Mouse (Mus musculus): ENCODE measurements around the gene Asap2. TPM values are rescaled to one million over a fixed set of nuclear protein-coding genes. Genes with fewer than 3 reads are reported as not detected.

Gene Asap2
- total and polyA plus RNA-seq, 3 experiments = 0.46 to 1.9 TPM; not detected in 1

GRCm38 (mm10) chr12:21186145-21186544 lies 195.9 kb downstream of the Asap2 start:
- no peaks in the 10 kb centered on the region for H3K36me3 ChIP-seq (ENCODE audit: control insufficient read depth in 1 of 2, insufficient read depth in 2 of 2, low read length in 2 of 2)
- H3K4me1 ChIP-seq (ENCODE audit: control insufficient read depth in 1 of 2, insufficient read depth in 2 of 2, low read length in 2 of 2) = no peaks in the 10 kb centered on the region
- no peaks in the 10 kb centered on the region for H3K79me2 ChIP-seq (ENCODE audit: control insufficient read depth, insufficient read depth, low read length, poor library complexity)
- TF ChIP-seq E2F4 (IDR thresholded peaks at IDR 0.05; ENCODE audit: borderline replicate concordance, low read depth, low read length) (no peak), GABPA (IDR thresholded peaks at IDR 0.05; ENCODE audit: low read depth, low read length) (no peak), ZKSCAN1 (IDR thresholded peaks at IDR 0.05; ENCODE audit: low read depth, low read length) (no peak), TBP (IDR thresholded peaks at IDR 0.05; ENCODE audit: low read depth, low read length) (no peak), KAT2A (conservative IDR thresholded peaks at IDR 0.05; ENCODE audit: low read depth, low read length) (no peak), CHD2 (IDR thresholded peaks at IDR 0.05; ENCODE audit: low read length) (no peak), JUND (IDR thresholded peaks at IDR 0.05; ENCODE audit: low read depth, low read length) (no peak), CTCF (IDR thresholded peaks at IDR 0.05 in 2 of 3, conservative IDR thresholded peaks at IDR 0.05 in 1 of 3; ENCODE audit: control insufficient read depth in 1 of 3, insufficient read depth in 1 of 3, low read depth in 2 of 3, low read length in 3 of 3, poor library complexity in 1 of 3, severe bottlenecking in 1 of 3) (no peak), MAFK (IDR thresholded peaks at IDR 0.05; ENCODE audit: borderline replicate concordance, low read depth, low read length) (no peak), MYB (IDR thresholded peaks at IDR 0.05; ENCODE audit: low read depth, low read length) (no peak)
- DNase-seq (ENCODE audit: low read depth, low spot score) = no peak
- no peaks in the 10 kb centered on the region for H3K9me3 ChIP-seq (replicated peaks; ENCODE audit: insufficient read depth, low read length)
- no peaks in the 10 kb centered on the region for H3K27me3 ChIP-seq (ENCODE audit: control insufficient read depth in 1 of 2, insufficient read depth in 2 of 2, low read length in 2 of 2)
- no peak overlapping the region for H3K9ac ChIP-seq (ENCODE audit: control insufficient read depth, low read depth, low read length, poor library complexity, severe bottlenecking)
- H3K27ac ChIP-seq (ENCODE audit: control insufficient read depth, low read depth, low read length) = no peak overlapping the region
- H3K4me3 ChIP-seq (ENCODE audit: control insufficient read depth in 1 of 2, insufficient read depth in 1 of 2, low read depth in 2 of 2, low read length in 2 of 2) = no peak overlapping the region

DNA sequence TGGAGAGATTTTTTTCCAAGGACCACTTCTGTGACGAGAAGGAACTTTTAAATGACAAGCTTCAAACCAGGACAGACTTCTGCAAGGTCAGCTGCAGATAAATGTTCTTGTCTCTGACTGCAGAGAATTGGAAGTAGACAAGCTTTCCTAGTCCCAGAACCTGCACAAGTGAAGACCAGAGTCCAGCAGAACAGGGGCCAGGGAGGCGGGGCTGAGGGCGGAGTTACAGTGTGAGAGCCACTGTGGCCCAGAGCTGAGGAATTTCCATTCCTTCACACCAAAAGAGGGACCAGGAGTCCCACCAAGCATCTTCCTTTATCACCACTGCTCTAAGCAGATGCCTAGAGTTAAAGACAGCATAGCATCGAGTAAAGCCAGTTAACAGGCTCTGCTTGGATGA lies 198.6 kb downstream of the Asap2 start:
- no peaks in the 10 kb centered on the region for H3K9me3 ChIP-seq (replicated peaks; ENCODE audit: insufficient read depth, low read length)
- no peaks in the 10 kb centered on the region for H3K79me2 ChIP-seq (ENCODE audit: control insufficient read depth, insufficient read depth, low read length, poor library complexity)
- no peak overlapping the region for H3K9ac ChIP-seq (ENCODE audit: control insufficient read depth, low read depth, low read length, poor library complexity, severe bottlenecking)
- no peak overlapping the region for H3K27ac ChIP-seq (ENCODE audit: control insufficient read depth, low read depth, low read length)
- no peak for DNase-seq (ENCODE audit: low read depth, low spot score)
- no peaks in the 10 kb centered on the region for H3K4me1 ChIP-seq (ENCODE audit: control insufficient read depth in 1 of 2, insufficient read depth in 2 of 2, low read length in 2 of 2)
- no peak overlapping the region for H3K4me3 ChIP-seq (ENCODE audit: control insufficient read depth in 1 of 2, insufficient read depth in 1 of 2, low read depth in 2 of 2, low read length in 2 of 2)
- no peaks in the 10 kb centered on the region for H3K27me3 ChIP-seq (ENCODE audit: control insufficient read depth in 1 of 2, insufficient read depth in 2 of 2, low read length in 2 of 2)
- TF ChIP-seq ETS1 (IDR thresholded peaks at IDR 0.05; ENCODE audit: low read depth, low read length) (no peak), POLR2AphosphoS2 (IDR thresholded peaks at IDR 0.05; ENCODE audit: low read length) (no peak), ZC3H11A (IDR thresholded peaks at IDR 0.05; ENCODE audit: low read depth, low read length) (no peak)
- no peaks in the 10 kb centered on the region for H3K36me3 ChIP-seq (ENCODE audit: control insufficient read depth in 1 of 2, insufficient read depth in 2 of 2, low read length in 2 of 2)

- Histone ChIP-seq H3K79me2 (ENCODE audit: control insufficient read depth, insufficient read depth, low read length, poor library complexity) (no peaks in the 10 kb centered on the region), H3K9ac (ENCODE audit: control insufficient read depth, low read depth, low read length, poor library complexity, severe bottlenecking) (no peak overlapping the region), H3K36me3 (ENCODE audit: control insufficient read depth in 1 of 2, insufficient read depth in 2 of 2, low read length in 2 of 2) (no peaks in the 10 kb centered on the region), H3K27ac (ENCODE audit: control insufficient read depth, low read depth, low read length) (no peak overlapping the region), H3K27me3 (ENCODE audit: control insufficient read depth in 1 of 2, insufficient read depth in 2 of 2, low read length in 2 of 2) (no peaks in the 10 kb centered on the region), H3K9me3 (replicated peaks; ENCODE audit: insufficient read depth, low read length) (no peaks in the 10 kb centered on the region), H3K4me3 (ENCODE audit: control insufficient read depth in 1 of 2, insufficient read depth in 1 of 2, low read depth in 2 of 2, low read length in 2 of 2) (no peak overlapping the region), H3K4me1 (ENCODE audit: control insufficient read depth in 1 of 2, insufficient read depth in 2 of 2, low read length in 2 of 2) (no peaks in the 10 kb centered on the region)
- no peak for DNase-seq (ENCODE audit: low read depth, low spot score)
- TF ChIP-seq CTCF (IDR thresholded peaks at IDR 0.05 in 2 of 3, conservative IDR thresholded peaks at IDR 0.05 in 1 of 3; ENCODE audit: control insufficient read depth in 1 of 3, insufficient read depth in 1 of 3, low read depth in 2 of 3, low read length in 3 of 3, poor library complexity in 1 of 3, severe bottlenecking in 1 of 3) (no peak), MAX (IDR thresholded peaks at IDR 0.05; ENCODE audit: low read length) (no peak), RCOR1 (IDR thresholded peaks at IDR 0.05; ENCODE audit: low read depth, low read length) (no peak), TBP (IDR thresholded peaks at IDR 0.05; ENCODE audit: low read depth, low read length) (no peak), KAT2A (conservative IDR thresholded peaks at IDR 0.05; ENCODE audit: low read depth, low read length) (no peak), ZC3H11A (IDR thresholded peaks at IDR 0.05; ENCODE audit: low read depth, low read length) (no peak), MEF2A (IDR thresholded peaks at IDR 0.05; ENCODE audit: extremely low read depth, insufficient replicate concordance, low read depth, low read length, poor library complexity, severe bottlenecking) (no peak), MYC (IDR thresholded peaks at IDR 0.05; ENCODE audit: low read depth, low read length) (no peak), RAD21 (IDR thresholded peaks at IDR 0.05; ENCODE audit: low read depth, low read length) (no peak), NRF1 (IDR thresholded peaks at IDR 0.05; ENCODE audit: insufficient read depth, low read depth, low read length, poor library complexity, severe bottlenecking) (no peak), GATA1 (IDR thresholded peaks at IDR 0.05; ENCODE audit: low read depth, low read length) (no peak), ZKSCAN1 (IDR thresholded peaks at IDR 0.05; ENCODE audit: low read depth, low read length) (no peak), UBTF (IDR thresholded peaks at IDR 0.05; ENCODE audit: borderline replicate concordance, insufficient read depth, low read depth, low read length) (no peak), CHD1 (IDR thresholded peaks at IDR 0.05; ENCODE audit: low read depth, low read length) (no peak), TCF12 (IDR thresholded peaks at IDR 0.05; ENCODE audit: low read depth, low read length) (no peak), POLR2AphosphoS2 (IDR thresholded peaks at IDR 0.05; ENCODE audit: low read length) (no peak)
Observed at GRCm38 (mm10) chr12:21191546-21191945, 201.3 kb downstream of the Asap2 start.

All from MEL (cell line).